Mouse (Mus musculus) megakaryocyte, embryonic 14.5 days (primary cell): ENCODE data around the gene Cxcl10. TPM values are rescaled to one million over a fixed set of nuclear protein-coding genes. Genes with fewer than 3 reads are reported as not detected.

Experiments
- H3K27me3 ChIP-seq: replicated peaks from 2 replicates; pipeline ENCODE3; 2012; ENCODE audit warnings: inconsistent platforms
- H3K36me3 ChIP-seq: replicated peaks from 2 replicates; pipeline ENCODE3; 2012; ENCODE audit warnings: low read length, inconsistent platforms, mixed read lengths
- H3K4me1 ChIP-seq: 2 replicates; pipeline ENCODE4 v1.6.1; 2012; ENCODE audit warnings: inconsistent platforms
- H3K4me3 ChIP-seq: replicated peaks from 2 replicates; pipeline ENCODE3; 2012; ENCODE audit warnings: moderate library complexity, mild to moderate bottlenecking, inconsistent platforms
- H3K9me3 ChIP-seq: 2 replicates; pipeline ENCODE4 v1.6.1; 2012; ENCODE audit warnings: inconsistent platforms
- FLI1 ChIP-seq: IDR thresholded peaks from 2 replicates; pipeline ENCODE4 v1.6.1; 2012; ENCODE audit warnings: low read length, inconsistent platforms, mixed read lengths
- GATA1 ChIP-seq: IDR thresholded peaks from 3 replicates; pipeline ENCODE4 v1.6.1; 2012; ENCODE audit warnings: mixed read lengths, low read length, inconsistent platforms, borderline replicate concordance
- polyA plus RNA-seq: library from polyadenylated mRNA; stranded (reverse); fragments of >175 nt; gene quantifications from 2 replicates; pipeline ENCODE4 v1.2.3, GENCODE M21; 2012; ENCODE audit warnings: low replicate concordance; ENCODE audit not compliant: insufficient read depth

Cxcl10 gene
- polyA plus RNA-seq, 1 experiment, result not detected

DNA sequence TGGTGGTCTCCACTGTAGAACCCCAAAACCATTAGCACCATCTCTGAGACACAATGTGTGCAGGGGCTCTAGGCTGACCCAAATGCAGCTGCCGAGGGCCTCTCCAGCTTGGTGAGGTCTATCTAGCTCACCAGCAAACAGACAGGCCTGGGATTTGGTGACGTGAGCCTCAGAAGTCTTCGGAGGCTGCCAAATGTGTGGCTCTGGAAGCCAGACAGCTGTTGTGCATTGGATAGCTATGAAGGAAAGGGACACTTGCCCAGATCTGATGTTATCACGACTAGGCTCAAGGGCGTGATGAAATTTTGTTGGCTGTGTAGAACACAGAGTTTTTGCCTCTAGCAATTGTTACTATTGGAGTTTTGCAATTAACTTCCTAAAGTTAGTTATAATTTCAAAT lies 25.4 kb downstream of the Cxcl10 start:
- TF ChIP-seq GATA1 (no peak), FLI1 (no peak)
- Histone ChIP-seq H3K36me3 (no peaks in the 10 kb centered on the region), H3K9me3 (no peaks in the 10 kb centered on the region), H3K27me3 (peaks cover 33% of the 10 kb centered on the region), H3K4me3 (no peak overlapping the region), H3K4me1 (peaks cover 5% of the 10 kb centered on the region)

DNA sequence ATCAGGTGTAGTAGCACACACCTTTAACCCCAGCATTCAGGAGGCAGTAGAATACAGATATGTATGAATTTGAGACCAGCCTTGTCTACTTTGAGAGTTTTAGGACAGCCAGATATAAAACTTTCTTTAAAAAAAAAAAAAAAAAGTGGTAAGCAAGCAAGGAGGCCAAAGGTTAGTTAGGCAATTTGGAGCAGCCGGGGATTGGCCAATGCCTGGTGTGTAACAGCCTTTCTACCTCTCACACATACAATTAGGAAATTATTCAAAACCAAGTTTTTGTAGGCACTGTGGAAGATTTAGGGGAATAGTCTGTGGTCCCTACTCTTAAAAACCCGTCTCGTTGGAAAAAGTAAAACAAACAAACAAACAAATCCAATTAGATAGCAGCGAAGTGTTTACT lies 26.1 kb downstream of the Cxcl10 start:
- Histone ChIP-seq H3K9me3 (no peaks in the 10 kb centered on the region), H3K4me3 (no peak overlapping the region), H3K36me3 (no peaks in the 10 kb centered on the region), H3K27me3 (peaks cover 27% of the 10 kb centered on the region), H3K4me1 (peaks cover 5% of the 10 kb centered on the region)
- no peak for TF ChIP-seq FLI1
- TF ChIP-seq GATA1, result no peak

DNA sequence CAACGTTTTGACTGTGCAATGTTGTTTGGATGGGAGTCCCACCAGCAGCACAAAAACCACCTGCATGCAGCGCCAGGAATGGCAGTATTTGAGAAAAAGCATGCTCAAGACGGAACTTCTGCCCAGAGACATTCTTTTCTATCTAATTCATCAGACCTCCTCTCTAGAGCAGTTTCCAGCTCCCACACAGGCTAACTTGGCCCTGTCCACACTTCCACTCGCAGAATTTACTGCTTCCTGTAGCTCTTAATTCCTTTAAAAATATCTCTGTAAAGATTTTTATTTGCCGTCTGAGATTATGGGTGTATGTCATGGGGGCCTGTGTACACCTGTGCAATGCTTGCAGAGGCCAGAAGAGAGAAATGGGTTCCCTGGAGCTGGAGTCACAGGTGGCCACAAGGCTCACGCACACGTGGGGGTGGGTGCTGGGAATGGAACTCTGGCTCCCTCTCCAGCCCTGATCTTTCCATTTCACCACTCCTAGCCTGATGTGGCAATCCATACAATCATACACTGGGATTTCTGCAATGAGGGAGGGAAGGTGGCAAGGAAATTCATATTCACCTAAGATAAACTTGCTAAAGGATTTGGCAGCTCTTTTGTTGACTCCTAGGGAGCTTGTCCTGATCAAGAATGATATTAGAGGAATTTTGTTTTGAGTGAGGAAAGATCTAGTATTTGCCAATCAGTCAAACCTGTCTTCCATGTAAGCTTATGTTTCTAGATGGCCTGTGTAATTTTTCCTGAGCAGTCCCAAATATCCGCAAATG lies 26.9 kb downstream of the Cxcl10 start:
- H3K9me3 ChIP-seq, result no peaks in the 10 kb centered on the region
- H3K27me3 ChIP-seq, result peaks cover 21% of the 10 kb centered on the region
- H3K4me1 ChIP-seq, result no peaks in the 10 kb centered on the region
- no peak for TF ChIP-seq FLI1
- TF ChIP-seq GATA1, result no peak
- H3K4me3 ChIP-seq, result no peak overlapping the region
- H3K36me3 ChIP-seq, result no peaks in the 10 kb centered on the region

- Histone ChIP-seq H3K4me1 (peaks cover 15% of the 10 kb centered on the region), H3K9me3 (no peaks in the 10 kb centered on the region), H3K27me3 (peaks cover 9% of the 10 kb centered on the region), H3K36me3 (no peaks in the 10 kb centered on the region), H3K4me3 (no peak overlapping the region)
- no peak for TF ChIP-seq GATA1
- TF ChIP-seq FLI1, result no peak
Measured at GRCm38 (mm10) chr5:92318596-92318995, 30.1 kb downstream of the Cxcl10 start.

DNA sequence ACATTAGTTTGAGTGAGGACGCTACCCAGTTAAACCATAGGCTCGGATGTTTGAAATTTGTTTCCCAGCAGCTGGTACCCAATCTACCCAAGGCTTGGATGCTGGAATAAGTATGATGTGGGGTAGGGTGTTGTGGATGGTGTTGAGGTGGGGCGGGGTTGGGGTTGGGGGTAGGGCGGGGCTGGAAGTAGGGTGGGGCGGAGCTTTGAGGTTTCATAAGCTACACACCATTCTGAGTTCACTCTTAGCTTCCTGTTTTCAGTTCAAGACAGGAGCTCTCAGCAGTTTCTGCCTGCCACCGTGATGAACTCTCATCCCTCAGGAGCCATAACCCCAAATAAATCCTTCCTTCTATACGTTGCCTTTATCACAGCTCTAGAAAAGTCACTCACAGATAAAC lies 30.6 kb downstream of the Cxcl10 start:
- H3K9me3 ChIP-seq, result no peaks in the 10 kb centered on the region
- no peaks in the 10 kb centered on the region for H3K36me3 ChIP-seq
- H3K4me1 ChIP-seq, result peaks cover 20% of the 10 kb centered on the region
- H3K27me3 ChIP-seq, result peaks cover 7% of the 10 kb centered on the region
- no peak for TF ChIP-seq FLI1
- TF ChIP-seq GATA1, result no peak
- no peak overlapping the region for H3K4me3 ChIP-seq

- peaks cover 44% of the 10 kb centered on the region for H3K4me1 ChIP-seq
- no peaks in the 10 kb centered on the region for H3K9me3 ChIP-seq
Measured at GRCm38 (mm10) chr5:92313776-92314175, 34.9 kb downstream of the Cxcl10 start.

GRCm38 (mm10) chr5:92312046-92312715 lies 36.5 kb downstream of the Cxcl10 start:
- no peaks in the 10 kb centered on the region for H3K27me3 ChIP-seq
- peak overlapping the region; percentile 80 for H3K4me3 ChIP-seq
- H3K36me3 ChIP-seq, result peaks cover 4% of the 10 kb centered on the region
- no peak for TF ChIP-seq GATA1
- TF ChIP-seq FLI1, result no peak
- H3K9me3 ChIP-seq, result no peaks in the 10 kb centered on the region
- H3K4me1 ChIP-seq, result peaks cover 60% of the 10 kb centered on the region

More at GRCm38 (mm10) chr5:92313776-92314175, 34.9 kb downstream of the Cxcl10 start:
- no peak for TF ChIP-seq FLI1
- Histone ChIP-seq H3K36me3 (no peaks in the 10 kb centered on the region), H3K4me3 (no peak overlapping the region), H3K27me3 (no peaks in the 10 kb centered on the region)

DNA sequence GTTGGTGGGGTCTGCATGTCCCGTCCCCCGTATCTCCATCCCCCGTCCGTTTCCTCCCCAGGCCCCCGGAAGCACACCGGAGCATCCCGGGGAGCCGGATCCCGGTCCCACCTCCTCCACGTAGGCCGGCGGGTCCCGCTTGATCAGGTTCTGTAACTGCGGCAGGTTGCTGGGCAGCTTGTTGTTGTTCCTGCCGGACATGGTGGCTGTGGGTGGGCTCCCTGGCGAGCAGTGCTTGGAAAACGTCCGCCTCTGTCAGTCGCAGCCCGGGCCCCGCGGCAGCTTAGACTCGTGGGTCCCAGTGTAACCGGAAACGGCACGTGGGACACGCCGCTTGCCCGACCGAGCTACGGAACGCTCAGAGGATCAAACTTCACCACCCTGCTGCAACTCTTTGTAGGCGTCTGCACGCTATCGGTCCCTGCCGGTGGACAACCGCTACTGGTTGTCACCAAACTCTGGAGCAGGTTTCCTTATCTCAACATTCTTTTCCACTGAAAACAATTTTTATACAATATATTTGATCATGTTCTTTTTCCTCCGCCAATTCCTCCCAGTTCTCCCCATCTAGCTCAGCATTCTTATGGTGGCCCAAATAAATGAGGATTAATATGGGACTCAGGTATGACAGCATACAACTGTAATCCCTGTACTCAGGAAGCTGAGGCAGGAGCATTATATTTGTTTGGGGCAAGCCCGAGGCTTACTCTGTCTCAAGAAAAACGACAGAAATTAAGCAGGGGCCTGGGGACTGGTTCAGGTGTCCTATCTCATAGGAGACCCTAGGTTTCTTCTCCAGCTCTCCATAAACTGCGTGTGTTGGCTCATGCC lies 38.8 kb downstream of the Cxcl10 start, which contains the start of gene Sdad1:
Sdad1 (minus strand) TSS at position 799 of the 831 bp plus-strand sequence.
- TF ChIP-seq GATA1, result no peak
- TF ChIP-seq FLI1, result 0 out of 2 replicates have a peak, but pooled peaks have one; percentile 56
- Histone ChIP-seq H3K4me3 (peak within 1 kb of the TSS; percentile 96), H3K9me3 (no peaks in the 10 kb centered on the region), H3K4me1 (peaks cover 67% of the 10 kb centered on the region), H3K36me3 (peaks cover 27% of the 10 kb centered on the region), H3K27me3 (no peaks in the 10 kb centered on the region)

DNA sequence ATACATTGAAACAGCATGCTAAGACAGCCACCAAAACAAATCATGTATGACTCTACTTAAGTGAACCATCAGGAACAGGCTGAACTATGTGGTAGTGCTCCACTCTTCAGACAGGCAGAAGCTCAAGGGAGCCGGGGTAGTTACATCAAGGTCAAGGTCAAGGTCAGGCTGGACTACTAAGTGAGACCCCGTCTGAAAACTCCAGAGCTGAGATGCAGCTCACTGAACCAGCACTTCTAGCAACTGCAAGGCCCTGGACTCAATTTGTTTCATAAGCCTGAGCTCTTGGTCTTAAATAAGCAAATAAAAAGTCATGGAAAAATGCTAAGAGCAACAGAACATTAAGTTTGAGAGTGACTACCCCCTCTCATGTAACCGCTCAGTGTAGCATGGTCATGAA lies 44.4 kb downstream of the Cxcl10 start:
- Histone ChIP-seq H3K4me3 (no peak overlapping the region), H3K27me3 (no peaks in the 10 kb centered on the region), H3K36me3 (peaks cover 83% of the 10 kb centered on the region), H3K4me1 (peaks cover 30% of the 10 kb centered on the region), H3K9me3 (no peaks in the 10 kb centered on the region)
- TF ChIP-seq FLI1 (no peak), GATA1 (no peak)
